Mouse (Mus musculus): Measurements from ENCODE around the gene Kiz. TPM values are rescaled to one million over a fixed set of nuclear protein-coding genes. Genes with fewer than 3 reads are reported as not detected.

The Kiz gene
- polyA plus RNA-seq, 1 experiment from 2014 or later: 22.3 TPM

DNA sequence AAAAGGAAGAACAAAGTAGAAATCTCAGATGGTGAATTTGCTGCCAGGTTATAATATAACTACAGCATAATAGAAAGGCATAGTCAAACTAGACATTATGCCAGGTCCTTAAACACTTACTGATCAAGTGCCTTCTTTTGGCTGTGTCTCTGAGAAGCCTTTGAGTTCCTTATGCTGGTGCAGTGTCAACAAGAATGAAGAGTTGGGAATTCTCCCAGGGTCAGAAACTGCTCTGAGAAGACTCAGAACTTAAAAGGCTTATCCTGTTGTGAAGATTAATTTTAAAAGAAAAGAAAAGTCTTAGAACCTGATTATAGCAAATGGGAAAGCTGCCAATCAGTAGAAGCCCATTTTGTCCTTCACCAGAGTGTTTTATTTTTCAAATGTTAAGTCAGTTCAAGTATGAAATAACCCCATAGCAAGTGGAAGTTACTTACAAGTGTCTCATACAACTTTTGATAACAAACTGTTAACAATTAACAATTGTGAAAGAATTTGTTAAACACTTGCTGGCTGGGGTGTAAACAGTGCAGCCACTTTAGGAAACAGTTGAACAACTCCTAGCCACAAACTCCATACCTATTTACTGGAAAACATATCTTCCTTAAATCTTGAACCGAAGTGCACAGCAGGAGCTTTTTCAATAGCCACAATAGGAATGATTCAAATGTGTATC is 21.9 kb downstream of the Kiz start:
- WGBS: 86% methylated on average over 1 of the region's 1 CpGs
- no peaks in the 10 kb centered on the region for H3K4me1 ChIP-seq (replicated peaks; ENCODE audit: control insufficient read depth, insufficient read depth, low read length)
- no peaks in the 10 kb centered on the region for H3K27me3 ChIP-seq (replicated peaks; ENCODE audit: control insufficient read depth, insufficient read depth, low read length)
- no peak overlapping the region for H3K9ac ChIP-seq (ENCODE audit: low read depth, low read length)
- H3K27ac ChIP-seq (ENCODE audit: low read depth, low read length): no peak overlapping the region
- no peak overlapping the region for H3K4me2 ChIP-seq
- ATAC-seq (replicated peaks; ENCODE audit: low FRiP score) (no peak), DNase-seq (ENCODE audit: low spot score) (no peak)
- H3K4me3 ChIP-seq (ENCODE audit: low read depth, low read length): no peak overlapping the region
- H3K9me3 ChIP-seq (ENCODE audit: control insufficient read depth, low read length): no peaks in the 10 kb centered on the region
- H3K36me3 ChIP-seq (ENCODE audit: control insufficient read depth, insufficient read depth, low read length): no peaks in the 10 kb centered on the region

DNA sequence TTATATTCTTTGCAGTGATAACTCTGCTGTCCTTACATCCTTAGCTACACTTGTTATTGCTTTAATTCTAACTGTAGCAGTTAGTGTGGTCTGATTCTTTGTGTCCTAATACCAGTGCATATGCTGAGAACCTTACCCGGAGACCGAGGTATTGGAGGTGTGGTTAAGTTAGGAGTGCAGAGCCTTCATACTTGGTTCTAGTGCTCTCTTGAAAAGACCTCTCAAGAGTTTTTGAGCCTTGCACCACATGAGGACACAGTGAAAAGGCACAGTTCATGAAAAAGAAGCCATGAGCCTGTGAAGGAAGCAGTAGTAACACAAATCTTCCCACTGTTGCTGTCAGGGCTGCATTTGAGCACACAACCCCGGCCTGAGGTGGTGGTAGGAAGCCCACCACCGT is 26.0 kb downstream of the Kiz start:
- 93% methylated on average over 4 of the region's 4 CpGs for WGBS
- H3K9me3 ChIP-seq (ENCODE audit: control insufficient read depth, low read length): no peaks in the 10 kb centered on the region
- H3K9ac ChIP-seq (ENCODE audit: low read depth, low read length): no peak overlapping the region
- no peak overlapping the region for H3K4me2 ChIP-seq
- no peak for DNase-seq (ENCODE audit: low spot score)
- no peaks in the 10 kb centered on the region for H3K4me1 ChIP-seq (replicated peaks; ENCODE audit: control insufficient read depth, insufficient read depth, low read length)
- H3K27me3 ChIP-seq (replicated peaks; ENCODE audit: control insufficient read depth, insufficient read depth, low read length): no peaks in the 10 kb centered on the region
- H3K27ac ChIP-seq (ENCODE audit: low read depth, low read length): no peak overlapping the region
- no peak for ATAC-seq (replicated peaks; ENCODE audit: low FRiP score)
- H3K36me3 ChIP-seq (ENCODE audit: control insufficient read depth, insufficient read depth, low read length): no peaks in the 10 kb centered on the region
- no peak overlapping the region for H3K4me3 ChIP-seq (ENCODE audit: low read depth, low read length)

DNA sequence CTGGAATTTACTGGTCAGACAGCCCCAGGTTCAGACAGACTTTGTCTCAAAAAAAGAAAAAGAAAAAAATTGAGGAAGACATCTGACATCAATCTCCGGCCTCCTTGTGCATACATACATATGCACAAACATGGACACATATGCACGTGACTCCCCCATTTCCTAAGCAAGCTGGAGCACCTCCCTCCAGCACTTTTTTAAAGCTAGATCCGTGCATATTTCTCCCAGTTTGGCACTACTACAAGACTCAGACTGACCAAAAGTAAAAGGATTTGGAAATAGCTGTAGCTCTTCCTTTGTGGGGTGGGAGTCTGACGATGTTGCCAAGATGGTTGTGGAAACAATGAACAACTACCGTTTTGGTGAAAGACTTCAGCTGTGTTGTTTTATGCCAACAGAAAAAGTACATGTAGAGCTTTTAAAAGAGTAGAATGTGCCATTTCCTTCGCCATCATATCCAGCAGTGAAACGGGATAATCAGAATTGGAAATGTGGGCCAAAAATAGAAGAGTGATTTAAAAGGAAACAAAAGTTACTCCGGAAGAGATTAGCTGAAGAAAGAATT is 28.7 kb downstream of the Kiz start:
- H3K4me1 ChIP-seq (replicated peaks; ENCODE audit: control insufficient read depth, insufficient read depth, low read length): no peaks in the 10 kb centered on the region
- WGBS: 78% methylated on average over 8 of the region's 8 CpGs
- no peaks in the 10 kb centered on the region for H3K27me3 ChIP-seq (replicated peaks; ENCODE audit: control insufficient read depth, insufficient read depth, low read length)
- no peaks in the 10 kb centered on the region for H3K36me3 ChIP-seq (ENCODE audit: control insufficient read depth, insufficient read depth, low read length)
- ATAC-seq (replicated peaks; ENCODE audit: low FRiP score) (no peak), DNase-seq (ENCODE audit: low spot score) (no peak)
- no peaks in the 10 kb centered on the region for H3K9me3 ChIP-seq (ENCODE audit: control insufficient read depth, low read length)
- no peak overlapping the region for H3K4me2 ChIP-seq
- H3K27ac ChIP-seq (ENCODE audit: low read depth, low read length): no peak overlapping the region
- no peak overlapping the region for H3K4me3 ChIP-seq (ENCODE audit: low read depth, low read length)
- no peak overlapping the region for H3K9ac ChIP-seq (ENCODE audit: low read depth, low read length)

DNA sequence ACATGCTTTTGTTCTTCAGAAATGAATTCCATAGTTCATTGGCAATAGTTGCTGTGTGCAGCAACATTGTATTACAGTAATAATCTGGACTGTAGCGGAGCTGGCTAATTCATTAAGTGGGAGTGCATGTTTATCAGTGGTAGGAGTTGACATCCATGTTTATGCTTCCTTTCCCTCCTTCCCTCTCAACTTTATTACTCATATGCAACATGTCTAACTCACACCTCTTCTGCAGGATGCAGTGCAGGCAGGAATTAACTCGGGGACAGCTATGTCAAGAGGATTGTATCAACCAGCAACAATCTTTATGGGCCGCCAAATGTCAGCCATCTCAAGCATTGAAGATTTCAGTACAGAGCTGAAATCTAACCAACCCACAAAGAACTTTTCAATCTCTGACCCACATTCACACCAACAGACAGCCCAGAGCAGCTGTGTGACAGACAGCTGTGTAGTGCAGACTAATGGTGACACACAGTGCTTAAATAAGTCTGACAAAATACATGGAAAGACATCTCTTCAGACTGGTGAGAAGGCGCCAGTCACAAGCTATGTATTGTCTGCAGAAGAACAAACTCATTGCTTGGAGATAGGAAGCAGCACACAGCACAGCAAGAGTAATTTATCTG is 33.2 kb downstream of the Kiz start:
- no peak for ATAC-seq (replicated peaks; ENCODE audit: low FRiP score)
- Histone ChIP-seq H3K27ac (ENCODE audit: low read depth, low read length) (no peak overlapping the region), H3K4me2 (no peak overlapping the region), H3K4me3 (ENCODE audit: low read depth, low read length) (no peak overlapping the region), H3K9ac (ENCODE audit: low read depth, low read length) (no peak overlapping the region), H3K4me1 (replicated peaks; ENCODE audit: control insufficient read depth, insufficient read depth, low read length) (no peaks in the 10 kb centered on the region), H3K36me3 (ENCODE audit: control insufficient read depth, insufficient read depth, low read length) (peaks cover 3% of the 10 kb centered on the region; the same call in 1 of the 2 replicates), H3K9me3 (ENCODE audit: control insufficient read depth, low read length) (no peaks in the 10 kb centered on the region), H3K27me3 (replicated peaks; ENCODE audit: control insufficient read depth, insufficient read depth, low read length) (no peaks in the 10 kb centered on the region)
- DNase-seq (ENCODE audit: low spot score): no peak
- 83% methylated on average over 4 of the region's 4 CpGs for WGBS

DNA sequence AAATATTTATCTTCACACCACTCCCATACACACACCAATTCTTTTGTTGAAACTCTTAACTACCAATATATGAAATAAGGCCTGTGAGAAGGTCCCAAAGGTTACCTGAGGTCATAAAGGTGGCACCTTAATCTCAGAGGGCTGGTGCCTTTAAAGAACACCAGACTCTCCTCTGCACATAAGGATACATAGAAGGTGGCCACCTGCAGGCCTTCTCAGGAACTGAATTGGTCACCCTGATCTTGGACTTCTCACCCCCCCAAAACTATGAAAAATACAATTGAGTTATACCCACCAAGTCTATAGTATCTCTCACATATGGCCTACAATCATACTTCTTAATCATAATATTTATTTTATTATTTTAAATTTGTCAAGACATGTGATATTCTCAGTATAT is 43.3 kb downstream of the Kiz start:
- H3K36me3 ChIP-seq (ENCODE audit: control insufficient read depth, insufficient read depth, low read length): no peaks in the 10 kb centered on the region
- no peak for DNase-seq (ENCODE audit: low spot score)
- no peak overlapping the region for H3K4me3 ChIP-seq (ENCODE audit: low read depth, low read length)
- no peak overlapping the region for H3K4me2 ChIP-seq
- H3K4me1 ChIP-seq (replicated peaks; ENCODE audit: control insufficient read depth, insufficient read depth, low read length): no peaks in the 10 kb centered on the region
- ATAC-seq (replicated peaks; ENCODE audit: low FRiP score): no peak
- H3K9ac ChIP-seq (ENCODE audit: low read depth, low read length): no peak overlapping the region
- no peaks in the 10 kb centered on the region for H3K9me3 ChIP-seq (ENCODE audit: control insufficient read depth, low read length)
- no peaks in the 10 kb centered on the region for H3K27me3 ChIP-seq (replicated peaks; ENCODE audit: control insufficient read depth, insufficient read depth, low read length)
- H3K27ac ChIP-seq (ENCODE audit: low read depth, low read length): no peak overlapping the region

DNA sequence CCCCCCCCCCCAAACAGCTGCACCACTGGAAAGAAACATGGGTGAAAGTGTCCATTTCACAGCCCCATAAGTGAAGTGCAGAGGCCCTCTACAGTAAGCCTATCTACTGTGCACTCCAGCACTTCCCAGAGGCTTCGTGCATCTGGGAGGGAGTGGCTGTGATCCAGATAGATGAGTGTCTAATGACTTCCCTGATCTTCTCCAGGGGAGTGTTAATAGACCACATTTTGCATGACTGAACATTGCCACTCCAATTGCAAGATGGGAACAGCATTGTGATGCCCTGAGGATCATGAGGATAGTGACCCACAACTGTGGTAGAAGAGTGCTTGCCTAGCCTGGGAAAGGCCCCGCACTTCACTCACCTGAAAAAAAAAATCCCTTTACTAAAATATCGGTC is 60.4 kb downstream of the Kiz start:
- ATAC-seq (replicated peaks; ENCODE audit: low FRiP score) (no peak), DNase-seq (ENCODE audit: low spot score) (no peak)
- Histone ChIP-seq H3K27ac (ENCODE audit: low read depth, low read length) (no peak overlapping the region), H3K36me3 (ENCODE audit: control insufficient read depth, insufficient read depth, low read length) (no peaks in the 10 kb centered on the region), H3K9ac (ENCODE audit: low read depth, low read length) (no peak overlapping the region), H3K4me2 (no peak overlapping the region), H3K27me3 (replicated peaks; ENCODE audit: control insufficient read depth, insufficient read depth, low read length) (no peaks in the 10 kb centered on the region), H3K4me3 (ENCODE audit: low read depth, low read length) (no peak overlapping the region), H3K4me1 (replicated peaks; ENCODE audit: control insufficient read depth, insufficient read depth, low read length) (0 out of 2 replicates have a peak, but pooled peaks cover 3% of the 10 kb centered on the region), H3K9me3 (ENCODE audit: control insufficient read depth, low read length) (no peaks in the 10 kb centered on the region)
- WGBS: 82% methylated on average over 3 of the region's 3 CpGs

DNA sequence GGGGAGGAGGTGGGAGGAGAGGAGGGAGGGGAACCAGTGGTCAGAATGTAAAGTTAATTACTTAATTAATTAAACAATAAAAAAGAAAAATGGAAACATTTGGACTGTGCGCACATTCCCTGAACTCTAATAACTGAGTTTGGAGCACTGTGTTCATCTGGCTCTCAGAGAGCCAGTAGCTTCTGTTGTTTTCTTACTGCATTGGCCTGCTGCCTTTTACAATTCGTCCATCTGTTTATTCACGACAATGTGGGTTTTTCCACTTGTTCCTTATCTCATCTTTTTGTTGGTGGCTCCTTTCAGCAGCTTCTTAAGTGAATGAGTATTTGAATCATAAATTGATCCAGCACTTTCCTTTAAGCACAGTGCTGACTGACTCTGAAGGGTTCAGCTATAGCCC is 62.1 kb downstream of the Kiz start:
- WGBS: 67% methylated on average over 3 of the region's 3 CpGs
- no peaks in the 10 kb centered on the region for H3K36me3 ChIP-seq (ENCODE audit: control insufficient read depth, insufficient read depth, low read length)
- H3K4me2 ChIP-seq: no peak overlapping the region
- no peak for DNase-seq (ENCODE audit: low spot score)
- H3K4me1 ChIP-seq (replicated peaks; ENCODE audit: control insufficient read depth, insufficient read depth, low read length): 0 out of 2 replicates have a peak, but pooled peaks cover 3% of the 10 kb centered on the region
- no peaks in the 10 kb centered on the region for H3K9me3 ChIP-seq (ENCODE audit: control insufficient read depth, low read length)
- H3K27me3 ChIP-seq (replicated peaks; ENCODE audit: control insufficient read depth, insufficient read depth, low read length): no peaks in the 10 kb centered on the region
- H3K27ac ChIP-seq (ENCODE audit: low read depth, low read length): no peak overlapping the region
- no peak overlapping the region for H3K4me3 ChIP-seq (ENCODE audit: low read depth, low read length)
- ATAC-seq (replicated peaks; ENCODE audit: low FRiP score): no peak
- no peak overlapping the region for H3K9ac ChIP-seq (ENCODE audit: low read depth, low read length)

DNA sequence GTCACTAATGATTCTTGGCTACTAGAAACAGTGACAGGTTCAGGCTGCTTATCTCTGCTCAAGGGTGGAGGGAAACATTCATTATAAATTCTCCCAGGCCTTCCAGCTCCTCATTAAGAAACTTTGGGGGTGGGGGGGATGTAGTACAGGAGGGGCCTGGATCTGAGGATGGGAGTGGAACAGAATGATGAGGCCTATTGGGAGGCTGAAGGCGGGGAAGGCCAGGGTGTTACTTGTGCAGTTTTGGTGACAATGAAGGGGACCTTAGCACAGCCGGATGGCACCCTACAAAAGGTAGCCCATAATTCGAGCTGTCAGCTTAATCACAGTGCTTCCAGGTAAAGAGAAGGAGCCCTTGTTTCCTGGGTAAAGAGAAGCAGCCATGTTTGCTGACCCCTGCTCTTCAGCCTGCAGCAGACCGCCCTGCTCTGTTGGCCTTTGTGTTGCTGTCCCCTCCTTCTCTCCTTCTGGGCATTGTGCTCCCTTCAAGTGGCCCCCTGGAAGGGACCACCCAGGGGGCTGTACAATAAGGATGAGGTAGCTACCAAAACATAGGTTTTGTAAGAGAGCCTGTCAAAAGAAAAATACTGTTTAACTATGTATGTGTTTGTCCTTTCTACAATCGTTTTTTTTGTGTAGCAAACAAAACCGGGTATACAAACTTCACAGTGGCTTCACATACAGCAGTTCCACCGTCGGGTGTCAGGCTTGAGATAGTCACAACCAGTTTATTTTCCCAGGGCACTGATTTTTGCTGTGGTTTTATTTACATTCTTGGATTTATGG is 64.9 kb downstream of the Kiz start:
- Histone ChIP-seq H3K9me3 (ENCODE audit: control insufficient read depth, low read length) (no peaks in the 10 kb centered on the region), H3K4me2 (no peak overlapping the region), H3K36me3 (ENCODE audit: control insufficient read depth, insufficient read depth, low read length) (no peaks in the 10 kb centered on the region), H3K4me1 (replicated peaks; ENCODE audit: control insufficient read depth, insufficient read depth, low read length) (0 out of 2 replicates have a peak, but pooled peaks cover 3% of the 10 kb centered on the region), H3K27ac (ENCODE audit: low read depth, low read length) (no peak overlapping the region), H3K27me3 (replicated peaks; ENCODE audit: control insufficient read depth, insufficient read depth, low read length) (no peaks in the 10 kb centered on the region), H3K9ac (ENCODE audit: low read depth, low read length) (no peak overlapping the region), H3K4me3 (ENCODE audit: low read depth, low read length) (no peak overlapping the region)
- ATAC-seq (replicated peaks; ENCODE audit: low FRiP score): no peak
- WGBS: 39% methylated on average over 8 of the region's 8 CpGs
- no peak for DNase-seq (ENCODE audit: low spot score)

All from liver, embryonic 11.5 days (tissue).